Mouse (Mus musculus) central nervous system, embryonic 18 days (tissue): Measurements from ENCODE around the gene Arhgap6. TPM values are rescaled to one million over a fixed set of nuclear protein-coding genes. Genes with fewer than 3 reads are reported as not detected.

Source experiments
- polyA plus RNA-seq: library from polyadenylated mRNA; depleted of rRNA; stranded (reverse); fragments of >200 nt; gene quantifications from 2 replicates; pipeline ENCODE4 v1.2.3, GENCODE M21; 2012; rRNA removed

Arhgap6 gene
- polyA plus RNA-seq: 2.0 and 2.1 TPM in 2 replicates

GRCm38 (mm10) chrX:168794974-168795858 is at the start of gene Arhgap6:
TSS of gene Arhgap6 (plus strand) at chrX:168795099.

GRCm38 (mm10) chrX:169187100-169187499 is 392.2 kb downstream of the Arhgap6 start, which contains the start of gene Amelx:
TSS of gene Amelx (minus strand) at chrX:169187200.

GRCm38 (mm10) chrX:169319945-169320667 is 525.2 kb downstream of the Arhgap6 start, which contains the start of gene Hccs:
TSS of gene Hccs (minus strand) at chrX:169320372.

Other genes with a start within 250 kb of the Arhgap6 start
- 3.5 and 3.7 TPM in 2 replicates for gene Frmpd4, start 217.9 kb upstream of the Arhgap6 start, polyA plus RNA-seq
- 18.8 and 19.5 TPM in 2 replicates for gene Msl3, start 121.2 kb upstream of the Arhgap6 start, polyA plus RNA-seq